Mouse (Mus musculus) monocyte, adult 5-6 weeks (primary cell): ENCODE measurements at regions not wholly inside any gene's neighbourhood (a gene's known extent, or its start where the extent isn't known, plus 50 kb on each side); places are given as distances from the start of the nearest gene placed in this dataset.
A peak's percentile ranks its signal among the peaks of the same experiment; 100 is the strongest.
"Not testable (repeated sequence)": the region's sequence is repeated elsewhere in the genome, so short reads cannot be mapped to it uniquely, and the experiment has no call there.

Source experiments
- ATAC-seq: fragments of 153-309, 156-312 bp; replicated peaks from 2 replicates; pipeline ENCODE4 v1.8.0; 2017; ENCODE audit warnings: mild to moderate bottlenecking; ENCODE audit not compliant: low TSS enrichment, insufficient number of reproducible peaks, severe bottlenecking, poor library complexity, low FRiP score

DNA sequence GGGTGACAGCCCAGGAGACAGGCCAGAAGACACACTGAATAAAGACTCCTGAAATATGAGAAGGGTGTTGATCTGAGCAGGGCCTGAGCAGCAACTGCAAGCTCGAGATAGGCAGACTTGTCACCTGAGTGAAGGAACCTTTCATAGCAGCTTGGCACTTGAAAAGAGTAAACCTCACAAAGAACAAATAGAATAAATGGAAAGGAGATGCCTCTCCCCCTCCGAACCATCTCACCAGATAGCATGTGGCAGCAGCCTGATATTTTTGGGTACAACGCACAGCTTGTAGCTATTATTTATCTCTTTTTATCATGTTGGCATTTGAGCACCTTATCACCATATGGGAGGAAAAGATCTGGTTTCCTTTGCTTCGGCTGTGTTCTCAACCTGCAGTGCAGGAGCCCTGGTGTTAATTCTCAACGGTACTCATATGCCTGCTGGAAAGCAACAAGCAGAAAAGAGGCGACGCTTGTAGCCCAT is 88.0 kb upstream of the Nabp1 start:
- ATAC-seq = no peak

DNA sequence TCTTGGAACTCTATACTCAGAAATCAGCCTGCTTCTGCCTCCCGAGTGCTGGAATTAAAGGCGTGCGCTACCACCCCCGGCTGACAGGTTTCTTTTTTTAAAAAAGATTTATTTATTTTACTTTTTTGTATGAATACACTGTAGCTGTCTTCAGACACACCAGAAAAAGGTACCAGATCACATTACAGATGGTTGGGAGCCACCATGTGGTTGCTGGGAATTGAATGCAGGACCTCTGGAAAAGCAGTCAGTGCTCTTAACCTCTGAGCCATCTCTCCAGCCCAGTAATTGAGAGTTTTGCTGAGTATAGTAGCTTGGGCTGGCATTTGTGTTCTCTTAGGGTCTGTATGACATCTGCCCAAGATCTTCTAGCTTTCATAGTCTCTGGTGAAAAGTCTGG is 78.4 kb upstream of the Nabp1 start:
- ATAC-seq = not testable (repeated sequence)

DNA sequence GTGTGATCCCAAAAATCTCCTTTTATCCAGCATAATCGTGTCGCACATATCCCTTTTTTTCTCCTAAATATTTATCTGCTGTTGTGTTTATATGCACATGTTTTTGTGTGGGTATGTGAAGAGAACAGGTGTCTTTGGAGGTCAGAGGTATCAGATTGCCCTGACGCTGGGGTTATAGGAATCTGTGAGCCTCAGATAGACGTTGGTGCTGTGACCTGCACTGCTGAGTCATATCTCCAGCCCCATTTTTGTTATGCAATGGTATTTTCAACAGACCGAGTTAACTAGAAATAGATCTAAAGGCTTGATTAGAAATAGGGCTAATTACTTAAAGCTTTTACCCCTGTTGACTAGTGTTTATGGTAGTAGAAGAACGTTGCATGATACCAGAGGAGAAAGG is 75.5 kb upstream of the Nabp1 start:
- no peak for ATAC-seq

DNA sequence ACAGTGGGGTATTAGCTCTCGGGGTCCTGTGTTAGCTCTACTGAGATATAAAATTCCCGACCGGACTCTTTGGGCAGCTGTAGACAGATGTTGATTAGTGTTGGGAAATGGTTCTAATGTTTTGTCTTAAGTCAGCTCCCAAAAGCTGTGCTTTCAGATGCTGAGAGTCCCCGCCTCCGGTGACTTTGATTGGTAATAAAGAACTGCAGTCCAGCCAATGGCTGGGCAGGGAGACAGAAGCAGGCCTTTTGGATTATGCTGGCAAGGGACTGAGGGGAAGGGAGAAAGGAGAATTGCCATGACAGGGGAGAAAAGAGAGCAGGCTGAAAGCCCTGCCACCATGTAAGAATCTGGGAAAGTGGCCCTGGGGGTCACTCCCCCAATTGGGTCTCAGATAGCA is 73.4 kb upstream of the Nabp1 start:
- ATAC-seq = no peak

DNA sequence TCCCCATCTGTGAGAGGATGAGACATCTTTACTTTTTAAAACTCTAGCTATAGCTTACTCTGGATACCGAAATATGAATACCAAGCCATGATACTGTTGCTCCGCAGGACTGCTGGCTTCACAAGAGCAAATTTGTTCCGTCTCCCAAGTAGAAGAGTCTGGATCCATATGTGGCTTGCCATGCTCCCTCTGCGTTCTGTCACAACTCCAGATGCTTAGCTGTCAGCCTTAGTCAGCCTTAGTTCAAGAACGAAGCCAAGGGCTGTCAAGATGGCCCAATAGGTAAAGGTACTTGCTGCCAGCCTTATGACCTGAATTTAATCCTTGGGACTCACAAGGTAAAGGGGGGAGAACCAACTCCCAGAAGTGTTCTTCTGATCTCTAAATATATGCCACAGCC is 64.6 kb upstream of the Nabp1 start:
- ATAC-seq = no peak

DNA sequence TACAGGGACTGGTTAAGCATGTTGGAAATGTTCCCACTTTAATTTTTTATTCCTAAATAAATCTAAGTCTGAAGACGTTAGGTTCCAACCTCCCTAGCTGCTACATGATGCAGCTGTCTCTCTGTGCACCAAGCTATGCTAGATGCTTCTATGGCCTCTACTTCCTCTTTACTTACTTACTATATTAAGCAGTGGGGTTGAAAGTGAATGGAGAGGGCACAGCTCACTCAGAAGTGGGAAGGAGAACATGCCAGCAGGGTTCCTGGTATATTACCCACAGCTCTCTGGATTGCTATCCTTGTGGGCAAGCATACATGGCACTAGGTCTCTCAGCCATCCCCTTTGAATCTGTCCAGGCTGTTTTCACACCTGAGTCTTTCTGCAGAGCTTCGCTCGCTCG is 61.4 kb upstream of the Nabp1 start:
- peak; percentile 81; the same call in 1 of the 2 replicates for ATAC-seq

DNA sequence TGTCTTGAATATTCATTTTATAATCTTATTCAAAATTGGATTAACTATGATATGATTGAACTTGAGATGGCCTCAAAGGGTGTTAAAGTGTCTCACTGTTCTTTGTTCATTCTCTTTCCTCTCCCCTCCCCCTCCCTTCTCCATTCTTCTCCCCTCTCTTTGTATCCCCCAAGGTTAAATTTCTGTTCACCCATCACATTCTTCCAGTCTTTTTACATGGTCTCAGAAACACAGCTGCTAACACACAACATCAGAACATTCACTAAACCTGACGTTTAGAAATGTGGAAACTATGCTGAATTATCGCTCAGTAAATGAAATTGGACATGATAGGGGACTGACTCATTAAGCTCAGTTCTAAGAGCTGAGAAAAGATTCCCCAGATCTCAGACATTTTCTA is 60.6 kb upstream of the Nabp1 start:
- ATAC-seq = no peak

DNA sequence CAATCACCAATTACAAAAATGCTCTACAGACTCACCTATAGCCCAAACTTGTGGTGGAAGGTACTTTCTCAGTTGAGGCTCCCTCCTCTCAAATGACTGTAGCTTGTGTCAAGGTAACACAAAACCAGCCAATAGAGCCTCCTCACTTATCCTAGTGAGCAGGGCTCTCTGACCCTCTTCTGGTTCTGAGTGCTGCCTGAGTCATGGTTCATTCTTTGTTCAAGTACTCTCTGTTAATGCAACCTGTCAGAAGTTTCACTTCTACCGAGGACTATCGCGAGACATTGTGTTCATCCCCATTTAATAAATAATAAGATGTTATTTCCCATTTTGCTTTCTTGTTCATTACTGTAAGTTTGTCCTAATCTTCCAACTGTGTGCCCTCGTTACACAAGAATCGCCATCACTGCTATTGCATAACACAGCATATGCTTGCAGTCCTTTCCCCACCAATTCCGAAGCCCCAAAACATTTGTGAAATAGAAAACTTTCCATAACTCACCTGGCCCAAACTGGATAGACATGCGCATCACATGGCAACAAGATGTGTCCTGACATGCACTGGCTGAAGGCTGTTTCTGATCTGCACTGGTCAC is 59.6 kb upstream of the Nabp1 start:
- 0 out of 2 replicates have a peak, but pooled peaks have one; percentile 34 for ATAC-seq

DNA sequence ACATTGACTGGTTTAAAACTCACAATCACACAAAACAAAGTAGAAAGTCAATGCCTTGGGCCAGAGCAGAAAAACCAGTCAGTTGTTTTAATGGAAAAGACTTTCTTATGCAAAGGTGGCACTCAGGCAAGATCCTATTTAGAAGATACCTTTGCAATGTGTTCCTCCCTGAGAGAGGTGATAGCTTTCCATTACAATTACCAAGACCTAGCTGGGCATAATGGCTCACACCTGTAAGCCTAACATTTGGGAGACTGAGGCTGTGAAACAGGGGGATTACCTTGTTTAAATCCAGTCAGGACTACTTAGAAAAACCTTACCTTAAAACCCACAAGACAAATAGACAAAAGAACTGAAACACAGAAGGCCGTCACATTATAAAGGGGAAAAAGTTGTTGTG is 57.9 kb upstream of the Nabp1 start:
- no peak for ATAC-seq

DNA sequence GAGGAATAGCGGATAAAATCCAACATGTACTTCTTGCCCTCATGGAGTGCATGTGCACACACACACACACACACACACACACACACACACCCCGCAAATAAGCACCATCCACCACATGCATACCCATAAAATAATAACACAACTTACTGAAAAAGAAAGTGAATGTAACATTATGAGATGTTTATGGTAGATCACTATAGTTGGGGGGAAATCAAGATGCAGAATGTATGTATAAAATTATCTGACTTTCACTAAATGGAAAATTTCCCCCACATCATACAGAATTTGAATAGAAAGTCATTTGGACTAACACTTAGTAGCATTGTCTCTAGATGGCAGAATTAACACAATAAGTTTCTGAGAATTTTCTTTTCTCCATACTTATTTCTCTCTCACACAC is 57.2 kb upstream of the Nabp1 start:
- ATAC-seq = no peak

DNA sequence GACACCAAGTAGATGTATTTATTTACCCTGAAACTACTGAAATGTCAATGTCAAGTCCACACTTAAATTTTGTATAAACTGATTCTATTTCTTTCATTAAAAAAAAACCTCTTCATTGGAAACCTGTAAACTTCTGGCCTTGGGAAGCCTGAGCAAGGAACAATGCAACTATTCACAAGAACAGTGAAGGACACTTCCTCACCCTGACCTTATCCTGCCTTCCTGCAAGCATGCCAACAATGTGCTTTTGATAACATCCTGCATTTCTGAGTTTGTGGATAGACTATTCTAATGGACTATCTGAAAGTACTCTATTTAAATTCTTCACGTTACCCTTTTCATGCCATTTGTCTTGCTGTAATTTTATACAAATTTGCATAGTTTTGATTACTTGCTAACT is 53.1 kb upstream of the Nabp1 start:
- no peak for ATAC-seq

DNA sequence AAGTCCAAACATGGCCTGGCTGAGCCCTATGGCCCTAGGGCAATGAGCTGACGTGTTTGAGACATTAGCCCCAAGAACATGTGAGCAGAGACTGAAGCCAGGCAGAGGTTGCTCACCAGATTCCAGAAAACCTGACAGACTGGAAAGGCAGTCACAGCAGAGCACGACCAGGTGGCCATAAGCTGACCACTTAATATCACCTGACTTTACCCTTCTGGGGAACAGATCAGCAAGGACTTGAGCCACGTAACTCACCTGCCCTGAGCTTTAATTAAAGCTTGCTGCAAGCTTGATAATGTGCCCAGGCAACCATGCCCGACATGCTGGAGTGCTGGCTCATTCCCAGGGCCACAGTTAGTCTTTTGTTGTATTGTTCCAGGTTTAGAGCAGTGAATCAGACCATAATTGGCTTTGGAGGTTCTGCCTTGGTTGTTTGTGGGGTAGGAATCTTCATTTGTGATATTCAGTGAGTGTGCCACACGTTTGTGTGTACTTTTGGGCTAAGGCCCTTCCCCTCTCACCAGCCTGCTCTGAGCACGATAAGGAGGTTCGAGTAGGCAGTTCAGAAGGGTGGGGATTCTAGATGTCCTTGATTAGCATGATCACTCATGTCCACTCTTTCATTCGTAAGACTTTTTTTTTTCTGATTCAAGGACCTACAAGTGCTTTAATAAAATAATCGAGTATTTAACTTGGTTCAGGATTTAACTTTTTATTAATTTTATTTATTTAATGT is 52.1 kb upstream of the Nabp1 start:
- no peak for ATAC-seq

DNA sequence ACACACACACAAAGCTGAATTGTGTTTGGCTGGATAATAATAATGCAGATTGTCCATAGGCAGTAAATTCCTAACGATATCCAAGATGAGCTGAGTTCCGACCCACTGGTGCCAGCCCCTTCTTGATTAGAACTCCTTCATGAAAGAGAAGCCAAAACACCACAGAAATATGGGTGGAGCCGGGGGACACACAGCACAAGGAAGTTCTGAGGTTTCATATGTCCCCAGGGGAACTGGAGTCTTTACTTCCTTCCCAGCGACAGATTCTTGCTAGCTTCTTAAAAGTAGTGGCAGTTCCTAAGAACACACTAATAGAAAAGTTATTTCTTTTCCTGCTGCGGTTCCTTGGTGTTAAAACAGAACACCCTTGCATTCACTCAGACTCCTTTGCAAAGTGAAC is 51.4 kb upstream of the Nabp1 start:
- peak; percentile 89 for ATAC-seq

DNA sequence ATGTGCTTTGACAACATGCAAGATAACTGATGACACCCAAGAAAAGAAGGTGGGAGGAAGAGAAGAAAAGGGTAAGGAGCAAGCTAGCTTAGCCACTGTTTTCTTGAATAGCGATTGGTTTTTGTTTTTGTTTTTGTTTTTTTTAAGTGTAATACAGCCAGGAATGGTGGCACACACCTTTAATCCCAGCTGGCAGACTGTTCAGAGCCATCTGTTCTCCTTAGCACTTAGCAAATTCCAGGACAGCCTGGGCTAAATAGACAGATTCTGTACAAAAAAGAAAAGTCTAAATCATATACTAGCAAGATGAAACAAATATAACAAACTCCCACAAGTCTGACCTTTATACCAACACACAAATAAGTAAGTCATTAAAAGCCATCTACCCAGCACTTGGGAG is 50.4 kb upstream of the Nabp1 start:
- ATAC-seq = no peak
